Mouse (Mus musculus): ENCODE data around the gene Siva1. TPM values are rescaled to one million over a fixed set of nuclear protein-coding genes. Genes with fewer than 3 reads are reported as not detected.

Gene Siva1
- polyA plus RNA-seq, 1 experiment: 36.7 TPM

GRCm38 (mm10) chr12:112660576-112661326 lies 16.3 kb downstream of the Siva1 start:
- no peak overlapping the region for H3K4me3 ChIP-seq (ENCODE audit: insufficient read depth, low read depth, low read length)
- H3K27ac ChIP-seq (replicated peaks; ENCODE audit: low read depth, low read length): no peak overlapping the region
- peaks cover 11% of the 10 kb centered on the region; the same call in 1 of the 2 replicates for H3K4me1 ChIP-seq (ENCODE audit: control insufficient read depth, insufficient read depth, insufficient read length, low read length)

GRCm38 (mm10) chr12:112661327-112661605 lies 16.8 kb downstream of the Siva1 start:
- peaks cover 11% of the 10 kb centered on the region; the same call in 1 of the 2 replicates for H3K4me1 ChIP-seq (ENCODE audit: control insufficient read depth, insufficient read depth, insufficient read length, low read length)
- H3K27ac ChIP-seq (replicated peaks; ENCODE audit: low read depth, low read length): no peak overlapping the region
- H3K4me3 ChIP-seq (ENCODE audit: insufficient read depth, low read depth, low read length): no peak overlapping the region

DNA sequence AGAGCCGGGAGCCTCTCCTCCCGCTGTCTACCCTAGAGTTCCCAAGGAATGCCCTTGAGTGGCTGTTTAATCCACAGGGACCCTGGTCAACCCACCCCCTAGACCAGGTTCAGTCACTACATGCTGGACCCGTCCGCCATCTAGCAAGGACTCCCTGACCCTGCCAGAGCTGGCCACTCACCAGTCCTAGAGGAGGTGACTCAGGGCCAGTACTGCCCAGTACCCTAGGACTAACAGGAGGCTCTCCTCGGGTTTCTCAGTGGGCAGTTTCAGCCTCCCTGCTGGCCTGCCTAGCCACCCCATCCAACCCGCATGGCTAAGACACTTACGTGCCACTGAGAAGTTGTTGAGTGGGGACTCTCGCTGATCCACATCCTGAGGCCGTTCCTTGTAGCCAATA lies 17.4 kb downstream of the Siva1 start:
- no peak overlapping the region for H3K27ac ChIP-seq (replicated peaks; ENCODE audit: low read depth, low read length)
- no peak overlapping the region for H3K4me3 ChIP-seq (ENCODE audit: insufficient read depth, low read depth, low read length)
- H3K4me1 ChIP-seq (ENCODE audit: control insufficient read depth, insufficient read depth, insufficient read length, low read length): peaks cover 16% of the 10 kb centered on the region

GRCm38 (mm10) chr12:112663303-112663702 lies 18.8 kb downstream of the Siva1 start:
- Histone ChIP-seq H3K4me3 (ENCODE audit: insufficient read depth, low read depth, low read length) (no peak overlapping the region), H3K4me1 (ENCODE audit: control insufficient read depth, insufficient read depth, insufficient read length, low read length) (peaks cover 26% of the 10 kb centered on the region), H3K27ac (replicated peaks; ENCODE audit: low read depth, low read length) (no peak overlapping the region)

GRCm38 (mm10) chr12:112663716-112664115 lies 19.2 kb downstream of the Siva1 start:
- Histone ChIP-seq H3K27ac (replicated peaks; ENCODE audit: low read depth, low read length) (no peak overlapping the region), H3K4me1 (ENCODE audit: control insufficient read depth, insufficient read depth, insufficient read length, low read length) (peaks cover 30% of the 10 kb centered on the region), H3K4me3 (ENCODE audit: insufficient read depth, low read depth, low read length) (no peak overlapping the region)

DNA sequence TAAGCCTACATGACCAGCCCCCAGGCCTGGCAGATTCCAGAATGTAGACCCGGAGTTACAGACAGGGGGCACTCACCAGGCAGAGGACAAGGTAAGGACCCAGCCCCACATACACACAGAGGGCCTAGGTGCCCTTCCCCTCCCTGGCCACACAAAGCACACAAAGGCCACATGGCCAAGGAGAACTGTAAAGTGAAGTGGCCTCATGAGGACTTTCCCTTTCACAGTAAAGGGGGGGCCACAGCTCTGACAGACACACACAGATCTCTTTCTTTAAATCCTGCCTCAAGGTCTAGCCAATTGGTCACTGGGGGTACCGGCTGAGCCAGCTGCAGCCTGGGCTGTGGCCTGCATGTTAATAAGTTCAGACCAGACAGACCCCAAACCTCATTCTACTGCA lies 19.6 kb downstream of the Siva1 start:
- no peak overlapping the region for H3K27ac ChIP-seq (replicated peaks; ENCODE audit: low read depth, low read length)
- H3K4me3 ChIP-seq (ENCODE audit: insufficient read depth, low read depth, low read length): no peak overlapping the region
- H3K4me1 ChIP-seq (ENCODE audit: control insufficient read depth, insufficient read depth, insufficient read length, low read length): peaks cover 34% of the 10 kb centered on the region

GRCm38 (mm10) chr12:112664656-112665055 lies 20.2 kb downstream of the Siva1 start:
- no peak overlapping the region for H3K4me3 ChIP-seq (ENCODE audit: insufficient read depth, low read depth, low read length)
- H3K4me1 ChIP-seq (ENCODE audit: control insufficient read depth, insufficient read depth, insufficient read length, low read length): peaks cover 35% of the 10 kb centered on the region
- no peak overlapping the region for H3K27ac ChIP-seq (replicated peaks; ENCODE audit: low read depth, low read length)

- peaks cover 40% of the 10 kb centered on the region for H3K4me1 ChIP-seq (ENCODE audit: control insufficient read depth, insufficient read depth, insufficient read length, low read length)
These were observed 21.0 kb downstream of the Siva1 start for GRCm38 (mm10) chr12:112665445-112665844.

DNA sequence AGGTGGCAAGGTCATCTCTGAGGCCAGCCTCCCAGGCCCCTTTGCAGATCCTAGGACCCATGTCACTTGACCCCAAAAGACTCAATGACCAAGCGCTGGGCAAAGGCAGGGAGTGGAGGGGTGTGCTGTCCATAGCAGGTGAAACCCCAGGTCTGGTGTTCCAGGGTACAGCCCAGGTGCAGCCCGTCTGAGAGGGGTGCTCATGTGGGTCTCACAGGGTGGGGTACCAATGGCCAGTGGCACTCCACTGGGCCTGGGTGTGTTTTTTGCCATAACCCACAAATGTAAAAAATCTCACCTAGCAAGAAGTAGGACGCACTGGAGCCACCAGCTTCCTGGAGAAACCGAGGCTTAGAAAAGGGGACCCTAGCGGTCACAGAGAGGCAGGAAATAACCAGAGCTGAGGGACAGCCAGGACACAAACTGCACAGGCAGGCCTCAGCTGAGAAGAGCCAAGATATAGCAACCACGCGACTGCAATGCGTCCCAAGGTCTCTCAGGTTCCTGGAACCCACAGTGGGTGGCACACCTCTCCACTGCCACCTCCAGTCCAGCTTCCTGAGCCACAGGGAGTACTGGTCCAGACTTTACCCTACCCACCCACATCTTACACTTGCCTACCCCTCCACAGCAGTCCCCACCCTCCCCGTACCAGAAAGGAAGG lies 21.5 kb downstream of the Siva1 start:
- peaks cover 46% of the 10 kb centered on the region for H3K4me1 ChIP-seq (ENCODE audit: control insufficient read depth, insufficient read depth, insufficient read length, low read length)
- no peak overlapping the region for H3K27ac ChIP-seq (replicated peaks; ENCODE audit: low read depth, low read length)
- no peak overlapping the region for H3K4me3 ChIP-seq (ENCODE audit: insufficient read depth, low read depth, low read length)

More at GRCm38 (mm10) chr12:112665445-112665844, 21.0 kb downstream of the Siva1 start:
- no peak overlapping the region for H3K4me3 ChIP-seq (ENCODE audit: insufficient read depth, low read depth, low read length)
- H3K27ac ChIP-seq (replicated peaks; ENCODE audit: low read depth, low read length): no peak overlapping the region

DNA sequence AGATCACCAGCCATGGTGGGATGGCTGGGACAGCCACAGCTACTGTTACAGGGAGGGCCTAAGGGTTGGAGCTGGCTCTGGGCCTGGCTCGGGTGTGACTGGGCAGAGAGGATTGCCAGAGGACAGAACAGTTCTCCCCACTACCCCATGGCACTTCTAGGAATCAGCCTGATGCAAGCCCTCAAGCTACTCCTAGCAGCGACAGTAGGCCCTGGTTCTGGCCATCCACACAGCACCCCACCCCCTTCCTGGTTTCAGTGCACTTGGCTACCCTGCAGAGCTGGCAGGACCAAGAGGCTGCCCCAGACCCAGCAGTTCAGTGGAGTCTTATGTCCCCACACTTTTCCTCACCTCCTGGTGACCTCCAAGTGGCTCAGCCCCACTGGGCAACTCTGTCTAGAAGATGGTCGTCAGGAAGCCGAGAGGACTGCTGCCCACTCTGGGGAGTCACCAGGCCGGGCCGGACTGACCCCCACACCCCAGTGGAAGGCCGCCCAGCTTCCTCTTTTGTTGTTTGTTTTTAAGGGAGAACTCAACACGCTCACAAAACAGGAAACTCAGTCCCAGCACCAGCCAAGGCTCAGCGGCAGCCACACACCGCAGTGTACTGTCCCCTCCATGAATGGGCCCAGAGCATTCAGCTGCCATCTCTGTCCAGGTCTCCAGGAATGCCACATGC lies 23.3 kb downstream of the Siva1 start:
- Histone ChIP-seq H3K4me1 (ENCODE audit: control insufficient read depth, insufficient read depth, insufficient read length, low read length) (peaks cover 62% of the 10 kb centered on the region), H3K4me3 (ENCODE audit: insufficient read depth, low read depth, low read length) (peak overlapping the region; percentile 27; the same call in 1 of the 2 replicates), H3K27ac (replicated peaks; ENCODE audit: low read depth, low read length) (peak overlapping the region; percentile 65)

DNA sequence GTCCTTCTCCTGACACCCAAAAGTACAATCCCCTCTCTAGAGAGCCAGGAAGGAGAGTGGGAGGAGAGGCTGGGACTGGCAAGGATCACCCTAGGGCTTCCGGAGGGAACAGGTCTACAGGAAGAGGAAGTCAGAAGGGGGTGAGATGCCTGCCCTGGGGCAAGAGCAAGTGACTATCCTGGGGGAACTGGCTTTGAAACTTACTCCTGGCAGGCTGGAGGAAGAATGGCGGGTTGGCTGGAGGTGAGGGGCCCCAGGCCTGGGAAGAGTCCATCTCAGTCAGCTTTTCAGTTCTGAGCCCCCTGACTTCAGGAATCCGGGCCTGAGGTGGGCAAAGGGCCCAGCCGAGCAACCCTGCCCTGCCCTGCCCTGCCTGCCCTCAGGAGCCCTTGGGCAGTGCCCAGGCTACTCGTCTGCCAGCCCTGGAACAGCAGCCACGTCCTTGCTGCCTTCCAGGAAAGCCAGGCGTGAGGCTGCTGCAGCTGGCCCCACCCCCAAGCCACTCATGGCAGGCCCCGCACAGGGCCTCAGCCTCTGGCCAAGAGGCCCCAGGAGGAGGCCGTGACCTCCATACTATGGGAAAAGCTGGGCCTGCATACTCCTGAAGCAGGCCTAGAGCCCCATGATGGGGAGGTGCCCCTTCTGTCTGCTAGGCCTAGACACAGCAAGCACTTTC lies 26.4 kb downstream of the Siva1 start:
- Histone ChIP-seq H3K4me3 (ENCODE audit: insufficient read depth, low read depth, low read length) (no peak overlapping the region), H3K4me1 (ENCODE audit: control insufficient read depth, insufficient read depth, insufficient read length, low read length) (peaks cover 57% of the 10 kb centered on the region), H3K27ac (replicated peaks; ENCODE audit: low read depth, low read length) (no peak overlapping the region)

- Histone ChIP-seq H3K4me1 (ENCODE audit: control insufficient read depth, insufficient read depth, insufficient read length, low read length) (peaks cover 52% of the 10 kb centered on the region), H3K27ac (replicated peaks; ENCODE audit: low read depth, low read length) (no peak overlapping the region), H3K4me3 (ENCODE audit: insufficient read depth, low read depth, low read length) (peak overlapping the region; percentile 1; the same call in 1 of the 2 replicates)
These were observed 27.4 kb downstream of the Siva1 start for GRCm38 (mm10) chr12:112671891-112672290.

DNA sequence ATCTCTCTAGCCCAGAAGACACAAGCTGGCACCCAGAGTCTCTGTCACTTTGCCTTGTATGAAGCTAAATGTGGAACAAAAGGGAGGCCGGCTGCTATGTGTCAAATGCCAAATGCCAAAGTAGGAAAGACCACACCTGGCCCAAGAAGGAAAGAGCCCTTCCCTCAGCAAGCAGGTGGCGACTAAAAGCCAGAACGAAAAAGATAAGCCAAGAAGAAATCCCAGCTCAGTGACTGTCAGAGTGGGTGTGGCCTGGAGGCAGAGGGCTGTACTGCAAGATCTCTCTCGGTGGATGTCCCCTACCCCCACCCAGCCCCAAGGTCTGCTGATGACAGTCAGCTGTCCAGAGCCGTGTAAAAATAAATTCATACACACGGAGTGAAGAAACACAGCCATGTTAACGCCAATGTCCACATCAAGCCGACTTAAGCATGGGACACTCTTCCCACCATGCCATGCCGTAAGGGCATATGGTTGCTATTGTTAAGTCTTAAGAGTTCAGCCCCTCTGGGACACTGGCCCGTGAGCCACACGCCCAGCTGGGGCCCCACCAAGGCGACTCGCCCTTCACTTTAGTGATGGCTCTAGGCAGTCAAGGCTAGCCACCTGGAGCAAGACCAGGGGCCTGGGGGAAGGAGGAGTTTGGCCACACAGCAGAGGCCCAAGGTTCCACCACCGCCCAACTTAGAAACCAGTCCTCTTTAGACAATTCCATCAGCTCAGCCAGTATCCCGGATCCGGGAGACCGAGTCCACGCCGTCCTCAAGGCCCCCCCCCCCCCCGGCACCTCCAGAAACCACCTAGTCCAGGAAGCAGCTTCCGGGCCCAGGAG lies 28.5 kb downstream of the Siva1 start:
- Histone ChIP-seq H3K27ac (replicated peaks; ENCODE audit: low read depth, low read length) (peak overlapping the region; percentile 88), H3K4me1 (ENCODE audit: control insufficient read depth, insufficient read depth, insufficient read length, low read length) (peaks cover 45% of the 10 kb centered on the region), H3K4me3 (ENCODE audit: insufficient read depth, low read depth, low read length) (peak overlapping the region; percentile 93)

DNA sequence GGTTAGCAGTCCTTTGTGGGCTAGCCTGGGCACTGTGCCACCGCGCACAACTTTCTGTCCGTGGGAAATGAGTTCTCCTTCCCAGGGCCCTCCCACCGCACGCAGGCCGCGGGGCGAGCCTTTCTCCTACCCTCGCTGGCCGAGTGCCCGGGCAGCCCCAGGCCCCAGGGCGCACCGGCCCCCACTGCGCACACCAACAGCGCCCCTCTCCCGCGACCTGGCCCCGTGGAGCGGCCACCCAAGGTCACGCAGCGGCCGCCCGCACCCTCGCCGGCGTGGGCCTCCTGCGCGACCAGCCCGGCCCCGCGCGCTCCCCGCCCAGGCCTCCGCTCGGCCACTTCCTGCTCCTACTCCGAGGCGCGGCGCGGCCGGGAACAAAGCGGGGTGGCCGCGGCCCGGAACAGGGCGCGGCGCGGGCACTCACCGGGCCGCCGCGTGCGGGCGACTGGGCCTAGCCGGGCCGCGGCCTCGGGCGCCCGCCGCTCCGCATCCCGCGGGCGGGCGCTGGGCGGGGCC lies 29.2 kb downstream of the Siva1 start:
- peak overlapping the region; percentile 93 for H3K4me3 ChIP-seq (ENCODE audit: insufficient read depth, low read depth, low read length)
- peak overlapping the region; percentile 88 for H3K27ac ChIP-seq (replicated peaks; ENCODE audit: low read depth, low read length)
- H3K4me1 ChIP-seq (ENCODE audit: control insufficient read depth, insufficient read depth, insufficient read length, low read length): peaks cover 39% of the 10 kb centered on the region

Data from brown adipose tissue, adult 24 weeks (tissue).